Mouse (Mus musculus) heart, adult 18-20 months (tissue): ENCODE measurements around the gene Atrnl1. TPM values are rescaled to one million over a fixed set of nuclear protein-coding genes. Genes with fewer than 3 reads are reported as not detected.
"Not testable (repeated sequence)": the region's sequence is repeated elsewhere in the genome, so short reads cannot be mapped to it uniquely, and the experiment has no call there.

ENCODE experiments used
- DNase-seq, 2 experiments: peaks; one replicate each; pipeline ENCODE4 v3.0.0; 2021 to 2022; ENCODE audit warnings: mixed read lengths in 1 of 2
- total RNA-seq, 2 experiments: library from RNA; stranded (reverse); gene quantifications; 2 replicates each; pipeline ENCODE4 v1.2.3; 2021

Gene Atrnl1
- total RNA-seq, 2 experiments from 2014 or later, result 12.9 to 15.9 TPM

GRCm38 (mm10) chr19:57969766-57970165 lies 358.9 kb downstream of the Atrnl1 start:
- DNase-seq, result no peak

GRCm38 (mm10) chr19:57970342-57970895 lies 359.6 kb downstream of the Atrnl1 start:
- no peak for DNase-seq

- no peak for DNase-seq
These were observed 364.4 kb downstream of the Atrnl1 start for GRCm38 (mm10) chr19:57975201-57975600.

GRCm38 (mm10) chr19:57985918-57986900 lies 375.4 kb downstream of the Atrnl1 start:
- no peak for DNase-seq

- DNase-seq, result no peak
These were observed 377.0 kb downstream of the Atrnl1 start for GRCm38 (mm10) chr19:57987696-57988393.

GRCm38 (mm10) chr19:57988559-57989093 lies 377.8 kb downstream of the Atrnl1 start:
- DNase-seq, result no peak

GRCm38 (mm10) chr19:57991099-57991760 lies 380.4 kb downstream of the Atrnl1 start:
- no peak for DNase-seq

- not testable (repeated sequence) for DNase-seq
These were observed 383.5 kb downstream of the Atrnl1 start for GRCm38 (mm10) chr19:57994174-57994833.

- no peak for DNase-seq
These were observed 384.2 kb downstream of the Atrnl1 start for GRCm38 (mm10) chr19:57995015-57995414.

GRCm38 (mm10) chr19:57997961-57998360 lies 387.1 kb downstream of the Atrnl1 start:
- peak; percentile 7 to 58 for DNase-seq

- DNase-seq, result no peak
These were observed 400.8 kb downstream of the Atrnl1 start for GRCm38 (mm10) chr19:58011636-58012035.

- DNase-seq, result peak; percentile 11 to 28
These were observed 404.9 kb downstream of the Atrnl1 start for GRCm38 (mm10) chr19:58015741-58016140.

GRCm38 (mm10) chr19:58016561-58017453 lies 406.0 kb downstream of the Atrnl1 start:
- peak; percentile 83 to 88 for DNase-seq

GRCm38 (mm10) chr19:58017468-58017867 lies 406.6 kb downstream of the Atrnl1 start:
- DNase-seq, result no peak

GRCm38 (mm10) chr19:58018698-58019097 lies 407.9 kb downstream of the Atrnl1 start:
- DNase-seq, result no peak

- DNase-seq, result no peak
These were observed 410.9 kb downstream of the Atrnl1 start for GRCm38 (mm10) chr19:58021514-58022284.

GRCm38 (mm10) chr19:58023216-58023825 lies 412.5 kb downstream of the Atrnl1 start:
- no peak for DNase-seq

- no peak for DNase-seq
These were observed 414.2 kb downstream of the Atrnl1 start for GRCm38 (mm10) chr19:58025053-58025452.

GRCm38 (mm10) chr19:58029661-58030060 lies 418.8 kb downstream of the Atrnl1 start:
- DNase-seq, result no peak
